Mouse (Mus musculus): ENCODE results near the gene Stk32c. TPM values are rescaled to one million over a fixed set of nuclear protein-coding genes. Genes with fewer than 3 reads are reported as not detected.

Stk32c gene
- polyA plus RNA-seq, 1 experiment = 15.1 TPM

DNA sequence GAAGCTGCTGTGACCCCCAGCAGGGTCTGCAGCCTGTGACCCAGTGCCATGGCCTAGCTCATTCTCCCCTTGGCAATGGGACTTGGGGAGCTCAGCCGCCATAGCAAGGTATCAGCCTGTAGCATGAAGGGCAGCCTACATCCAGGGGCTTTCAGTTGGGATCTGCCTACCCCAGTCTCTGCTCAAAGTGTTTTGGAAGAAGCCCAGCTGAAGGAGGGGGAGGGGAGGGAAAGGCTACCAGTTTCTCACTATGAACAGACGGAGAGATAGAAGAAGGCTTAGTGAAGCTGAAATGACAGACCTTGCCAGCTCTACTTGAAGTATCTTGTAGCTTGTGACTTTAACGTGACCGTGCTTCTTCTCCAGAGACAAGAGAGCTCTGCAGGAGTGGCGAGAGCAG is 16.7 kb upstream of the Stk32c start:
- no peak for DNase-seq (ENCODE audit: low spot score)

DNA sequence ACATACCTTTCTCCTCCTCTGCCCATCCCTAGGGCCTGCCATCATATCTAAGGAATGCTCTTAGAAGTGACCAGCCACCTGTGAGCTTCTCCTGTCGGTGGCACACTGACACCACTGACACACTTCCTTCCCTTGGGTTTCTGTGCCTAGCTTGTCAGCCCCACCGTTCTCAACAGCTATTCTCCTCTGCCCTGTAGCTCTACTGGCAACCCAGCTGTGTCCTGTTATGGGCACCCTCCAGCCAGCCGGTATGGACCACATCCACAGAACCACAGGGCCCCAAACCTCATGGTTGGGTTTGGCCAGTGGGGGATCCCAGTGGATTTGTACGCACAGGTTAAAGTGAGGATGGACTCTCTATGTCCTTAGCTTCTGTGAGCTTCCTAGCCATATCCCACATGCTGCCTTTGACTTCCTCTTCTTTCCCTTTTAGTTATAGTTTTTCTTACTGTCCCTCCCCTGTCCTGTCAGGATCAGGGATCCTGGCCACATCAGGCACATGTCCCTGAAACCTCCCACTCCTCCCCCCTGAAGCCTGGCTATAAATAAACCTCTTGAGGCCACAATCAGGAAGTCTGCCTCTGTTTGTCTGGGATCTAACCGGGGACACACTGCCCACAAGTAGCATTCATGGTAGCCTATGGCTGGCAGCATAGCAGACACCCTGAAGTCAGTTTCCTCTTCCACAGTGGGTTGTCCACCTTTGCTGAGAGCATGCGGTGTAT is 15.5 kb upstream of the Stk32c start:
- DNase-seq (ENCODE audit: low spot score) = no peak

DNA sequence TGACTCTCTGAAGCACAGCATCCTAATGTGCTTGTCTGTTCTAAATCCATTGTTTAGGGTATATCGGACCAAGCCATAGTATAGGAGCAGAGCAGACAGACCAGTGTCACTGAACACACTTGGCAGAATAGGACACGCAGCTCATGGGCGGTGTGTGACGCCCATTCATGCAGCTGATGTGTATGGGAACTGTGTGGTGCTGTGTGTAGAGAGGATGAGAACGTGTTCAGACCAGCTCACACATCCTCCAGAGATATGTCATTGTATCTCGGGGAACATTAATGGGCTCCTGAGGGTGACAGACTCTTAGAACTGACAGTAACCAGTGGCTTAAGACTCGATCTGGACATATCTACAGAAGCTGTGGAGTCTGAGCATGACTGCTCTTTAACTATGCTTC is 13.3 kb upstream of the Stk32c start:
- DNase-seq (ENCODE audit: low spot score) = no peak

DNA sequence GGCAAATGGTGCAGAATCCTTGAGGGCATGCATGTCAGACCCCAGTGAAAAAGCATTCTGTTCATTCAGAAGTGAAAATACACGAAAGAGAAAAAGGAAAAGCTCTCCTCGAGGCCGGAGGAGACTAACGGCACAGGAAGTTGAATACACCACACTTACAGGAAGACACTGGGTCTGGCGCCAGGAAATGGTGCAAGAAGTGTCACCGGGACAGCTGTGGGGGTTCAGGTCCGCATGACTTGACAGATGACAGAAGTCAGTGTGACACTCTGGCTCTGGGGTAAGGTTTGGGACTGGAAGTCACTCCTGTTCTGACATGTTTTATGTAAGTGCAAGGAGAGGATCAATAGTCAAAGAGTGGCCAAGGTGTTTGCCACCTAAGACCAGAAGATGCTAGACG is 11.6 kb upstream of the Stk32c start:
- peak; percentile 8 for DNase-seq (ENCODE audit: low spot score)

DNA sequence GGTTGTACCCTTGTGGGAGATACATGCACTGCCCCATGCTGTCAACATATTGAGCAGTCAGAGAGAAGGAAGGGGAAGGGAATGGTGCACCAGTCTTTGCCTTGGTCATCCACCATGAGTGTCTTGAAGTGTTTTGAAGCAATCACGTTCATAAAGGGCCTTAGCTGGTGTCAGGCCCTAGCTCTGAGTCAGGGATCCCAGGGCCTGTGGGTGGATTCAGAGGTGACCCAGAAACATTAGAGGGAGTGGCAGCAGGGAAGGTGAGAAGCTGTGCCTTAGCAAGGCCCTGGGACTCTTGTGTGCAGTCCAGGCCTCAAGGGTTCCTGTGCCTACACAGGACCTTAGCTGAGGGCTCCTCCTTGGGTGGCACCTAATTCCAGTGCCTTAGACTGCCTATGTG is 11.0 kb upstream of the Stk32c start:
- DNase-seq (ENCODE audit: low spot score) = no peak

DNA sequence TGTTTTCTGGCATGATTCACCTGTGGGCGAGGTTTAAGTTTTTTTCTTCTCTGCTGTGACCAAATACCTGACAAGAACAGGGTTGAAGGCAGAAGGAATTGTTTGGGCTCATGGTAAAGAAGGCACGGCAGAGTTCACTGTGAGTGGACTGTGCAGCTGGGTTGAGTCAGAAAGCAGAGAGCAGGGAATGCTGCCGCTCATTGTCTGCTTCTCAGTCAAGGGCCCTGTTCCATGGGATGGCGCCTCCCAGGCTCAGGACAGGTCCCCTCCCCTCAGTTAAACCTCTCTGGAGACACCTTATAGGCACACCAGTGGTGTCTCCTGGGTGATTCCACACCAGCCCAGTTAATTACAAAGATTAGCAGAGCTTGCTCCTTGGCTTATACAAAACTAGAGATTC is 9.2 kb upstream of the Stk32c start:
- DNase-seq (ENCODE audit: low spot score) = peak; percentile 15

DNA sequence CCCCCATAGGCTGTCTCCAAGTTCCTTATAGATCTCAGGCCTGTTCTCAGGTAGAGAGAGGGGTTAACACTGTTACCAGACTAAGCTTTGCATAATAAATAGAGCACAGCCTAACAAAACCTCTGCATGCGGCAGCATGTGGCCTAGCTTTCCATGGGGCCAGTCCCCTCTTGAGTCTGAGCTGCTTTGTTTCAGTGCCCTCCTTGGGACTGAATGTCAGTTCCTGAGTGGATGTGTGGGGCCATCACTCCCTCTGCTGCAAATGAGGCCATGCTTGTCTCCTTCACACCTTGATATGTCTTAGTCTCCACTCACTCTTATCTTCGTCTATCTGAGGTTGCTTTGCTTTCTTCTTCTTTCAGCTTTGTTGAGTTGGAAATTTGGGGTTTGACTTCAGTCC is 8.7 kb upstream of the Stk32c start:
- DNase-seq (ENCODE audit: low spot score) = no peak

DNA sequence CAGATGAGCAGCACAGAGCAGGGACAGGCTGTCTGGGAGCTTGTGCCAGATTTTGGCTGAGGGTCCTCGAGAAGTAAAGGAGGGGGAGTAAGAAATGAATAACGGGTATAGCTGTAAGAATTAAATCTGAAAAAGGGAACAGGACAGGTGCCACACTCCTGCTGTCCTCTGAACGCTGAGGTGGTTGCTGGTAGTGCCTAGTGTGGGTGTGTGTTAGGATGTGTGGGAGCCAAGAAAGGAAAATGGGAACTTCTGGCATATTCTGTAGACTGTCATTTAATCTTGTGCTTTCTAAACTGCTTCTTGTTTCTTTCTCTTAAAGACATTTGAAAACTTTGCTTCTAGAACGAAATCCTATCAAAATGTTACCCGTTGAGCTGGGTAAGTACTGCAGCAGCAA is 8.0 kb upstream of the Stk32c start:
- DNase-seq (ENCODE audit: low spot score) = peak; percentile 10

DNA sequence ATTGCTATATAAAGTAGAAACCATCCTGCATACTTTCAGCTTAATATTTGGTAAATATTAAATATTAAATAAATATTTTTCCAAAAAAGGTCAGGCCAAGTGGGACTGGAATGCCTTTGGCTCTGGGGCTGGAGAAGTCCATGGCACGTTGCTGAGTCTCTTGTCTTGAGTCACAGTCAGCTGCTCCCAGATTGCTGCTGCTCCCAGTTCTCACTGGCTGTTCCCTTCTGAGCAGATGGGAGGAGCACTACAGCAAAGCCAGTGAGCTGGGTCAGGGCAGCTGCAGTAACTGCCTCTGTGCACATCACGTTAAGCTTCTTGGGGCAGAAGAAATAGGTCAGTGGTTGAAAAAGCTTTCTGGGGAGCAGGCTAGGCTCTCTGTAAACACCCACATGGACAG is 7.2 kb upstream of the Stk32c start:
- DNase-seq (ENCODE audit: low spot score) = peak; percentile 20

DNA sequence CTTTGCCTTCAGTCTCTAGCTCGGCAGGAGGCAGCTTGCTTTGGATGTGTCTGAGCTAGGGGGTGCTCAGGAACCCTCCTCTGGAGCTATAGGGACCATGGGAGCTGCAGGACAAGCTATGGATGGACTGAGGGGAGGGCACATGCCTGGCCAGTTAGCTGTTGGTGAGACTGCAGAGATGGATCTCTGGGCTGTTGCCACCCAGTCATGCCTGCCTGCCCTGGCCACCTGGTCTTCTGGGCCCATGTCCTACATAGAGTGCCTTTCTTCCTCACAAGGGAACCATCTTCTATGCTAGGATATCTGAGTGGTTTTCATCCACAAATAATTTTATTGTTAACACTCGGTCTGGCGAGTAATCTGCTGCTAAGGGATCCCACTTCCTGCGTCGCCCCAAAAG is 6.4 kb upstream of the Stk32c start:
- peak; percentile 16 for DNase-seq (ENCODE audit: low spot score)

DNA sequence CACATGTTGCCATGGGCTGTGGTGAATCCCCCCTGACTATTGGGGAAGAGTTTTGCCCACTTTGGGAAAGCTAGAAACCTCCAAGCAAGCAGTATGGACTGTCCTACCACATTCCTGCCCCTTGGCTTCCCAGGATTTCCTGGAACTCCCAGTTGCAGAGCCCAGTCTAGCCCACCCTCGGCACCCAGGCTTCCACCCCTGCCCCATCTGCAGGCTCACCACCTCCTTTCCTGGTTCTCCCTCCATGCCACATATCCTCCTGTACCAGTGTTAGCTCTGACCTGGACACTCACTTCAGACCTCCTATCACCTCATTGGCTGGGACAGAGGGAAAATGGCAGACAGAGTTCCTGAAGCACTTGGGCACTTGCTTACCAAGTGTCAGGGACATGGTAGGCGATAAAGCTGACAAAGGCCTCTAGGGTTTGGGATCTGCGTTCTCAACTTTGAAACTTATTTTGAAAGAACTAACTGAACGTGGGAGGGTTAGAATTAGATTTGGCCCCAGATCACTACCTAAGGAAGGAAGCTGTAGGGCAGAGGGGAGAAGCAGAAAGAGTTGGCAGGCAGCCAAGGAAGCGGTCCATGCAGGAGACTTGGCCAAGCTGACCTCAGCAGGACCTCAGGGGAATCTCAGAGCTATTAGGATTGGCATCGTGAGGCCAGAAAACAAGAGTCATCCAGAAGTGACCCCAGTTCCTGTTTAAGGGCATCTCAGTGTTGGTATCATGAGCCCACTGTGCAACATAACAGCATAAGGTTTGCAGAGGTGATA is 5.7 kb upstream of the Stk32c start:
- DNase-seq (ENCODE audit: low spot score) = peak; percentile 22

DNA sequence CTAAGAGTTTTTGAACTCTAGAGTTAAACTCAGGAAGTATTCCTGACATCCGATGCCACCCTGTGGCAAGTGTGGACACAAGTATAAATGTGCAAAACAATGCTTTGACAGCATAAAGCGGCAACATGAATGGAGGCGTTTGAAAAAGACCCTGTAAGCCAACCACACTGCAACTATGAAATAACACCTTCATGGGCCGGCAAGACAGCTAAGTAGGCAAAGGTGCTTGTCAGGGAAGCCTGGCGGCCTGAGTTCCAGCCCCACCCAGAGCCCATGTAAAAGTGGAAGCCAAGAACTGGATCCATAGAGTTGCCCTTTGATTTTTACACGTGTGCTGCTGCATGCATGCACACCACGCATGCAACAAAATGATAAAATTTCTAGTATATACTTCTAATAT is 3.9 kb upstream of the Stk32c start:
- DNase-seq (ENCODE audit: low spot score) = no peak

DNA sequence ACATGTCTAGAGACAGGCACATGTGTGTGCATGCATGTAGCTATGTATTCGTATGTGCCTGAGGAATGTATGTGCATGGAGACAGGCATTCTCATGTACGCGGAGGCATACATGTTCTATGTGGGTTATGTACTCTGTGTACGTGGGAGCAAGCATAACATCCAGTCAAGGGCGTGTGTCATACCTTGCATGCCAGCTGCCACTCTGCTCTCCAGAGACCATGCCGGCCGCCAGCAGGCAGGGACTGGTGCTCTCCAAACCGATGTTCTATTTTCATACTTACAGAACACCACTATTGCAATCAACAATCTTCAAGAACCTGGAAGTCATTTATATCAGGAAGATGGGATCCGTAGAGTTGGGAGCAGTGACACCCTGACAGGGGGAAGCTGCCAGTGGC is 3.4 kb upstream of the Stk32c start:
- peak; percentile 14 for DNase-seq (ENCODE audit: low spot score)

DNA sequence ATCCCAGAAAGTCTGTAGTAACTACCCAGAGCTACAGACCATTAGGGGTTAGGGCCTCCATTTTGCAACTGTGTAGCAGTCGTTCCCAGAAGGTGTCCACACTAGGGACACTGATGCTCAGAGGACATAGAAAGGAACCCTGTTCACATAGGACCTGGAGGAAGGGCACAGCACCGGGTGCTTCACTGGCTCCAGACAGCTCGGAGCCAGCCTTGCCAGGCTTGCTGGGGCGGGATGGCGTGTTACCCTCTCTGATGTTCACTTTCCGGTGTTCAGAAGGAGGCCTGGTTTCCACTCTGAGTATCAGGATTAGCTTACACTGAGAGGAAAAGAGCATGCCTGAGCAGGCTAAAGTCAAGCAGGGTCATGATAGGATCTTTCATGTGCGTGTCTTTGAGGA is 2.8 kb upstream of the Stk32c start:
- peak; percentile 19 for DNase-seq (ENCODE audit: low spot score)

DNA sequence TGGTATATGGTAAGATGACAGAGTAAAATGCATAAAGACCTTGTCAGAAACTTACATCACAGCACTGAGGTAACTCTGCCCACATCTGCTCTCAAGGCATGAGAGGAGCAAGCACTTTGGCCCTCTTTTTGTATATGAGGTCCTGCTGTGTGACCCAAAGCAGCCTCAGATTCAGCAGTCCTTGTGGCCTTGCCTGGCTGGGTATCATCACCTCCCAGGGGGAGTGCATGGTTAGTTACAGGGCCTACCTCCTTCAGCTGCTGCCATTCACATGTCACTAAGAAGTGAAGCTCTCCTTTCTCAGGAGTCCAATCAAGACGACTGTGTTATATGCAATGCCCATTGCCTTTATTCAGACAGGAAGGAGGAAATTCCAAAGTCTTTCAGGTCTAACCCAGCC is 2.4 kb upstream of the Stk32c start:
- peak; percentile 13 for DNase-seq (ENCODE audit: low spot score)

DNA sequence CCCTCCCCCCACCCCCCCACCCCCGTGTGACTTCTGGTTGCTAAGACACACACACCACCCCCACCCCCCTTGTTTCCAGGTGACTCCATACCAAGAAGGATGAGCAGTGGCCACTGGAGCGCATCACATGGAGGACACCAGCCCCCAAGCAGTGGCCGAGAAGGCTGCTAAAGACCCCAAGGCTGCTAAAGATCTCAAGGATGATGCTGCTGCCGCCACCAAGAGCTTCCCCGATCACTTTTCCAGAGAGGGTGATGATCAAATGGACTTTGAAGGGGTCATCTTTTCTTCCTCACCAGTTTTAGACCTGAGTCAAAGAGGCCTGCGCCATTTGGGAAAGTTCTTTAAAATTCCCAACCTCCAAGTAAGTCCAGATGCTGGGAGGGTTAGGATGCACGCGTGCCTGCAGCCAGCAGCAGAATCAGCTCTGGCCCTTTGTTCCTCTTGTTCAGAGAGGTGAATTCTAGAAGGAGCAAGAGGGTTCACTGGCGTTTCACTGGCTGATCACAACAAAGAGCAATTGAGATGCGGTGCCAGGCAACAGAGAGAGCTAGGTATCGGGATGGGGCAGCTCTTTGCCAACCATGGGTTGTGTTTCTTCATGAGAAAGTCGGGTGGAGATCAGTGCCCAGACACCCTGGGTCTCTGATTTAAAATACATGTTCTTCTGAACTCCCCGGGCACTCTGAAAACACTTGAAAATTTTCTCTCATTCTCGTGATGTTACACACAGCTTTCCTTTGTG is 1.7 kb upstream of the Stk32c start:
- DNase-seq (ENCODE audit: low spot score) = peak; percentile 16

DNA sequence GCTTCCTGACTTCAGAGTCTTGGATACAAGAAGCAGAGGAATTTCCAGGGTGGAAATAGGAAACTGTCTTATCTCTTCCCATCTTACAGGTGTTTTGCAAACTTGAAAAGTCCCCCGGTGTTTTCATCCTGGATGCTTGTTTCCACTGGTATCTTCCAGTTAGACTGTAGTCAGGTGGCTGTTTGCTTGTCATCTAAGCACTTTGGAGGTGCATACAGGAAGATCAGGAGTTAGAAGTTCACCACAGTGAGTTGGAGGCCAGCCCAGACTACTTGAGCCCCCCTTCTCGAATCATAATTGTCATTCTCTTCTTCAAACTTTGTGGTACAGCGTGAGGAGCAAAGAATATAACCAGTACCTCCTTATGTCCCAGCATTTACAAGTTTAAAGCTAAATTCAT is 1.1 kb upstream of the Stk32c start:
- no peak for DNase-seq (ENCODE audit: low spot score)

DNA sequence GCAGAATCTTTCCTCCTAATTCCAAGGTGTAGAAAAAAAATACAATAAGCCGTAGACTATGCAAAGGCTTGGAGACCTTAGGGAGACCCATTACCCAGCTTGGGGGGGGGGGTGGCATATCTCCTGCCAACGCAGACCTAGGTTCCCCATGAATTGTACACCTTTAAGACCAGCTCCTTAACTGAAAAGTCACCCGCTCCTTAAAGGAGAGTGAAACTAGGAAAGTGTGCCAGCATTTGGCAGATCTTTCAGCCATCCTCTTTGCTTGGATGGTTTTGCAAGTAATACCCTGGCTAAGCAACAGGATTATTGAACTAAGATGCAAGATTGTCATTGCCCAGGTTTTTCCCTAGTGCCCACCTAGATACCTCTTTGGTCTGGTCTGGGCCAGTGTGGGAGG is 644 bp upstream of the Stk32c start:
- DNase-seq (ENCODE audit: low spot score) = no peak

DNA sequence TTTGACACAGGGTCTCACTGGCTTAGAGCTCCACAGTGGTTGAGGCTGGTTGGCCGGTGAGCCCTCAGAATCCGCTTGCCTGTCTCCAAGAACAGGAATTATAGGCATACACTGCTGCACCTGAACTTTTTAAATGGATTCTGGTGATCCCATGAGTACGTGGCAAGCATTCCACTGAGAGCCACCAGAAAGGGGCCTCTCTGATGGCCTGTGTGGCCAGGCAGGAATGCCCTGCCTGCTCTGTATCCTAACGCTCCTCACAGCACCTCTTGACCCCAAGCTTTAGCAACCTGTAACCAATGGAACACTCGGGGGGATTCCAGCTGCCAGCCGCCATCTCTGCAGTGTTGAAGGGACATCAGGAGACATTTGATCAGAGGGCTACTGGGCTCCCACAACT is 1.3 kb downstream of the Stk32c start:
- peak; percentile 9 for DNase-seq (ENCODE audit: low spot score)

DNA sequence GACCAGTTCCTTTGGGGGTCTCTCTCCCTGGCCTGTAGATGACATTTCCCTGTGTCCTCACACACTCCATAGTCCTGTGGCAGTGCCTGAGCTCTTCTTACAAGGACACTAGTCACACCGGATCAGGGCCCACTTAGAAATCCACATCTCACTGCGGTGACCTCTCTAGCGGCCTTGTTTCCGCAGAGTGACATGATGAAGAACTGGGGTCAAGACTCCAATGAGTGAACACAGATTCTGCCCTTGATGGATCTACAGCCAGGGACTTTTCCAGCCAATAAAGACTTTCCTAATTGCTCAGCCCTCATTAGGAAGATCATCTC is 4.4 kb downstream of the Stk32c start:
- peak; percentile 10 for DNase-seq (ENCODE audit: low spot score)

DNA sequence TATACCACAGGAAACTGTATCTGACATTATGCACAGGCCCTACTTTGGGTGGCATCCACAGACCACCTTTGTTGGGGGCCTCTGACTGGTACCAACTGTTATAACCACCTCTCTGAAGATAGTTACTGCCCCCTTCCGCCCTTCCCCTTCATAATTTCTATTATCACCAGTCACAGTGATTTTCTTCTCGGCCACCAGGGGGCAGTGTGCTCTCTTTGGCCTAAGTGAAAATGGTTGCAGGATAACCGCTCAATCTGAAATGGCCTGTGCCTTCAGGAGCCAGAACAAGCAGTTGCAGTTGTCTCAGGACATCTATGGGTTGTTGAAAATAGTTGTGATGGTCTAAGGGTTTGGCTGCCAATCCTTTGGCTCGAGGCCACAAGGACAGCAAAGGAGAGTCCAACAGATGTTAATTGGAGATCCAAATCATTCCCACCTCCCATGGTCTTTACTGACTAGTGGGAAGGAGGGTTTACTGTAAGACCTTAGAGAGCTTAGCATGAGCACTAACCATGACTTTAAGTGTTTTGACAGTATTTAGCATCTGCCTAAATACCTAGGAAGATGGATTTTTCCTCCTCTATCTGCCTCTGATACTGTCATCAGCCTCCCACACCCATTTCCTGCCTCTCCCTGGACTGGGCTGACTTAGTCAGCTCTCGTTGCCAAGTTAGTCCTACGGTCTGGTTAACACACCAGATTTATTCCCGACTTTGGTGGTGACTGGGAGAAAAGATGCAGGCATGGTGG is 4.9 kb downstream of the Stk32c start:
- DNase-seq (ENCODE audit: low spot score) = peak; percentile 25

DNA sequence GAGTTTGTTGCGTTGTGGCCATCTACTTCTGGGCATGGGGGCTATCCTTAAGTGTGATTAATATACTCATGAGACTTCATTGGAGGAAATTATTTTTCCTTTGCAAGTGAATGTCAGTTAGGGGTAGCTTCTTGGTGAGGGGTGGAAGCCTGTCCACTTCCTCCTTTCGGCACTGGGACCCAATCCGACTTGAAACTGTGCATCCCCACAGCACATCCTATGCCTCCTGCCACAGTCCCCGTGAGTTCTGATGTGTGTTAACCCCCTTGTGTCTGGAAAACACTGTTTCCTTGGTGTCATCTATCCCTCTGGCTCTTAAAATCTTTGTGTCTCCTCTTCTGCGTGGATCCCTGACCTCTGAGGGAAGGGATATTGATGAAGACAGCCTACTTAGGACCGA is 11.9 kb downstream of the Stk32c start:
- no peak for DNase-seq (ENCODE audit: low spot score)
